Mouse (Mus musculus): ENCODE results near the gene Apoa4. TPM values are rescaled to one million over a fixed set of nuclear protein-coding genes. Genes with fewer than 3 reads are reported as not detected.

Gene Apoa4
- total and polyA plus RNA-seq, 2 experiments from 2014 or later: not detected

DNA sequence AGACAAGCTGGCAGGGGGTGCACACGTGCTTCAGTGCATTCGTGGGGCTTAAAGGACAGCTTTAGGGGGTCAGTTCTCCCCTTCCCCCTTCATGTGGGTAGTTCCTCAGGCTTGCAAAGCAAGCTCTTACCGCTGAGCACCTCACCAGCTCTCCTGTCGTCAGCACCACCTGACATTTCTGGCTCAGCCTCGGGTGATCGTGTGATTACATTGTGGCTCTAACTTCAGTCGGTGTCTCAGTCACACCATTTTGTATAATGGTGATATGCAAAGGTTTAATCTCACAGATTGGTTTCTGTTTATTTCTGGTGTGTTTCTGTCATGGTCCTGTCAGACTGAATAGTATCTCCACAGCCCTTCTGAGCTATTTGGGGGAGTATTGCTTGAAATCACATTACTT is 41.6 kb upstream of the Apoa4 start:
- Histone ChIP-seq H3K27me3 (ENCODE audit: insufficient read depth, low read length) (no peaks in the 10 kb centered on the region), H3K4me2 (ENCODE audit: low read depth) (no peak overlapping the region), H3K4me3 (ENCODE audit: low read depth, low read length) (no peak overlapping the region), H3K9ac (no peak overlapping the region), H3K4me1 (ENCODE audit: insufficient read depth) (no peaks in the 10 kb centered on the region), H3K9me3 (ENCODE audit: low read length) (no peaks in the 10 kb centered on the region), H3K27ac (ENCODE audit: low read depth, low read length) (no peak overlapping the region), H3K36me3 (ENCODE audit: insufficient read depth) (peaks cover 35% of the 10 kb centered on the region)
- ATAC-seq (no peak), DNase-seq (no peak)
- TF ChIP-seq CTCF (IDR thresholded peaks at IDR 0.05; ENCODE audit: low read depth): no peak
- 78% methylated on average over 7 of the region's 7 CpGs for WGBS

DNA sequence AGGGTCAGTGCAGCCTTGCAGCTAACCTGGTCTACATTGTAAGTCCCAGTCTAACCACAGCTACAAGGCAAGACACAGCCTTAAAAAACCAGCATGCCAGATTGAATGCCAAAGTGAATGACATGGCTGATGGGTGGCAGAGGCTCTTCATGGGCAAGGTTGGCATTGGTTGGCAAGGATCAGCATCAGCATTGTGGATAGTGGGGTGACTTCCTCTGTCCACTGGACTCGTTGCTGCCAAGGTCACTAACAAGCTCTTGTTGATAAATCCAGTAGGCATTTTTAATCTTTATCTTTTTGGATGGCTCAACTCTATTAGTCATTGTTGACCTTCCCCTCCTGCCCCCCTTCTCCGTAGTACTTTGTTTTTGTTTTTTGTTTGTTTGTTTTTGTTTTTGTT is 40.9 kb upstream of the Apoa4 start:
- WGBS: 83% methylated on average over 2 of the region's 2 CpGs
- Histone ChIP-seq H3K4me1 (ENCODE audit: insufficient read depth) (no peaks in the 10 kb centered on the region), H3K36me3 (ENCODE audit: insufficient read depth) (peaks cover 42% of the 10 kb centered on the region), H3K4me3 (ENCODE audit: low read depth, low read length) (no peak overlapping the region), H3K27me3 (ENCODE audit: insufficient read depth, low read length) (no peaks in the 10 kb centered on the region), H3K27ac (ENCODE audit: low read depth, low read length) (no peak overlapping the region), H3K4me2 (ENCODE audit: low read depth) (no peak overlapping the region), H3K9me3 (ENCODE audit: low read length) (no peaks in the 10 kb centered on the region), H3K9ac (no peak overlapping the region)
- no peak for DNase-seq
- no peak for ATAC-seq
- no peak for TF ChIP-seq CTCF (IDR thresholded peaks at IDR 0.05; ENCODE audit: low read depth)

DNA sequence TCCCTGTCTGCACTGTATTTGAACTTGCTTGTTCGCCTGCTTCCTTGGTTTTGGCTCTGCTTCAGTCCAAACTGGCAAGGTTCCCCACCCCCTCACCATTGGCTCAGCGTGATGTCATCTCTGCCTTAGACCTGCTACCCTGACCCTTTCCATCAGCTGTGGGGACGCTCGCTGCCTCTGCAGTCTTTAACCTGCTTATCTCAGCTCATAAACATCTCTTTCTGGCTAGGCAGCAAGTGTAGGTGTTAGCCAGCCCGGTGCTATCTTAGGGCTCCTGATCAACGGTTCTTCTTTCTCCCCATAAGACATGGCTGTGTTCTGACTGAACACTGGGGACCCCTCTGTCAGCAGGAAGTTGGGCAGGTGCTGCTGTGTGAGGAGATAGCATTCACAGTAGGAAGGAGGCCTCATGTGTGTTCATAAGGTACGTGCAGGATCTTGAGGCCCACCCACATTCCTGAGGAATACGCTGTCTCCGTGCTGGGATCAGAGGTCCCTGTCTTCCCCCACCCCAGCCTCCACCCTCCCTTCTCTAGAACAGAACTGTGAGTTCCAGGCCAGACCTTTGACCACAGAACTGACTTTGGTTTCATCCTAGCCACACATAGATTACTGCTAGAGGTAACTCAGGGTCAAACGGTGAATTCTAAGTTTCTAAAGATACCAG is 33.5 kb upstream of the Apoa4 start:
- Histone ChIP-seq H3K9ac (no peak overlapping the region), H3K4me1 (ENCODE audit: insufficient read depth) (no peaks in the 10 kb centered on the region), H3K4me3 (ENCODE audit: low read depth, low read length) (no peak overlapping the region), H3K27me3 (ENCODE audit: insufficient read depth, low read length) (no peaks in the 10 kb centered on the region), H3K27ac (ENCODE audit: low read depth, low read length) (no peak overlapping the region), H3K36me3 (ENCODE audit: insufficient read depth) (peaks cover 58% of the 10 kb centered on the region), H3K4me2 (ENCODE audit: low read depth) (no peak overlapping the region), H3K9me3 (ENCODE audit: low read length) (no peaks in the 10 kb centered on the region)
- no peak for TF ChIP-seq CTCF (IDR thresholded peaks at IDR 0.05; ENCODE audit: low read depth)
- WGBS: 83% methylated on average over 10 of the region's 10 CpGs
- ATAC-seq (no peak), DNase-seq (no peak)

DNA sequence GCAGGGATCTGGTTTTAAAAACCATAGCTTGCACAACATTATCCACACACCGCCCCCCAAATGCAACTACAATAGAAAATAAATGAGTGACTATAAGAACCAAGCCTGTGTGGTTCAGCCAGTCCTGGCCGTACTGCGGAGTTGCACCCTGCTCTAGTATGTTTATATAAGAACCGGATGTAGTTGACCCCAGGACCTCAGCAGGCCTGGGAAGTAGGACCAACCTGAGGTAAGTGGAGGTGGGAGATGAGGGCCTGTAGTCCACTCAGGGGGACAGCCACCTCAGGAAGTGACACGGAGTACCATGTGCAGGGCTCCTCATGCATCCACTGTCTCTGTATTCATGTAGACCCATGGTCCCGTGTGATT is 33.0 kb upstream of the Apoa4 start:
- Histone ChIP-seq H3K9ac (no peak overlapping the region), H3K4me1 (ENCODE audit: insufficient read depth) (no peaks in the 10 kb centered on the region), H3K4me2 (ENCODE audit: low read depth) (no peak overlapping the region), H3K27me3 (ENCODE audit: insufficient read depth, low read length) (no peaks in the 10 kb centered on the region), H3K27ac (ENCODE audit: low read depth, low read length) (no peak overlapping the region), H3K36me3 (ENCODE audit: insufficient read depth) (peaks cover 60% of the 10 kb centered on the region), H3K4me3 (ENCODE audit: low read depth, low read length) (no peak overlapping the region), H3K9me3 (ENCODE audit: low read length) (no peaks in the 10 kb centered on the region)
- WGBS: 91% methylated on average over 6 of the region's 6 CpGs
- DNase-seq: no peak
- TF ChIP-seq CTCF (IDR thresholded peaks at IDR 0.05; ENCODE audit: low read depth): no peak
- ATAC-seq: no peak

DNA sequence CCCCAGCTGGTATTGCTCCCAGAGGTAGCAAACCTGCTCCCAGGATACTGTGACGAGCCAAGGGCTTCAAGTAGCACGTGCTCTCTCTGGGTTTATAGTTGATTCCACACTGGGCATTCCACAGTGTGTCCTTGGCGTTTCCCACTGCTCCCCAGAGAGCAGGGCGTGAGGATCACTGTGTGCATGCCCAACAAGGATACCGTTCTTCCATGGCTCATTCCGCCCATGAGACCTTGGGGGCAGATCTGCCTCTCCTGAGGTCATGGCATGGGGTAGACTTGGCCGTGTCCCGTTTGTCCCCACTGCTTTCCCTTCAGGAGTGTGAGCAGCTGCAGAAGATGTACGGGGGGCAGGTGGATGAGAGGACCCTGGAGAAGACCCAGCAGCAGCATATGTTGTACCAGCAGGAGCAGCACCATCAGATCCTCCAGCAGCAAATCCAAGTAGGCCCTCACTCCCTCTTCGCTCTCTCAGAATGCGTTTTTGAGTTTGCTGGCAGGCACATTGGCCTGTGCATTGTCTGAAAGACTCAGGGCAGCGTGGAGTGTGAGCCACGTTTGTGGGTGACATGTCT is 32.0 kb upstream of the Apoa4 start:
- Histone ChIP-seq H3K4me3 (ENCODE audit: low read depth, low read length) (no peak overlapping the region), H3K4me2 (ENCODE audit: low read depth) (no peak overlapping the region), H3K4me1 (ENCODE audit: insufficient read depth) (no peaks in the 10 kb centered on the region), H3K9ac (no peak overlapping the region), H3K36me3 (ENCODE audit: insufficient read depth) (peaks cover 60% of the 10 kb centered on the region), H3K27me3 (ENCODE audit: insufficient read depth, low read length) (no peaks in the 10 kb centered on the region), H3K27ac (ENCODE audit: low read depth, low read length) (no peak overlapping the region), H3K9me3 (ENCODE audit: low read length) (no peaks in the 10 kb centered on the region)
- DNase-seq: no peak
- 90% methylated on average over 13 of the region's 13 CpGs for WGBS
- no peak for ATAC-seq
- no peak for TF ChIP-seq CTCF (IDR thresholded peaks at IDR 0.05; ENCODE audit: low read depth)

DNA sequence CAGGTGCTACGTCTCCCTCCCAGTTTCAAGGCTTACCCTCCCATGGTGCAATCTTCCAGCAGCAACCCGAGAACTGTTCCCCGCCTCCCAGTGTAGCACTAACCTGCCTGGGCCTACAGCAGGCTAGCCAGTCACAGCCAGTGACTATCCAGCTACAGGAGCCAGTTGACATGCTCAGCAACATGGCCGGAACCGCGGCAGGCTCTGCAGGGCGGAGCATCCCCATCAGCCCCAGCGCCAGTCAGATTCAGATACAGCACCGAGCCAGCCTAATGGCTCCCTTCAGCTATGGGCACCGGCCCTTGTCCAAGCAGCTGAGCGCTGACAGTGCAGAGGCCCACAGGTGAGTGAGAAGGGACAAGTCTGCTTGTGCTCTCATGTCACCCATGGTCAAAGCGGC is 30.0 kb upstream of the Apoa4 start:
- no peak for TF ChIP-seq CTCF (IDR thresholded peaks at IDR 0.05; ENCODE audit: low read depth)
- H3K4me1 ChIP-seq (ENCODE audit: insufficient read depth): no peaks in the 10 kb centered on the region
- no peaks in the 10 kb centered on the region for H3K27me3 ChIP-seq (ENCODE audit: insufficient read depth, low read length)
- H3K36me3 ChIP-seq (ENCODE audit: insufficient read depth): peaks cover 45% of the 10 kb centered on the region
- no peak overlapping the region for H3K4me3 ChIP-seq (ENCODE audit: low read depth, low read length)
- H3K27ac ChIP-seq (ENCODE audit: low read depth, low read length): no peak overlapping the region
- H3K9ac ChIP-seq: no peak overlapping the region
- ATAC-seq: no peak
- WGBS: 93% methylated on average over 12 of the region's 12 CpGs
- no peaks in the 10 kb centered on the region for H3K9me3 ChIP-seq (ENCODE audit: low read length)
- H3K4me2 ChIP-seq (ENCODE audit: low read depth): no peak overlapping the region
- DNase-seq: no peak

DNA sequence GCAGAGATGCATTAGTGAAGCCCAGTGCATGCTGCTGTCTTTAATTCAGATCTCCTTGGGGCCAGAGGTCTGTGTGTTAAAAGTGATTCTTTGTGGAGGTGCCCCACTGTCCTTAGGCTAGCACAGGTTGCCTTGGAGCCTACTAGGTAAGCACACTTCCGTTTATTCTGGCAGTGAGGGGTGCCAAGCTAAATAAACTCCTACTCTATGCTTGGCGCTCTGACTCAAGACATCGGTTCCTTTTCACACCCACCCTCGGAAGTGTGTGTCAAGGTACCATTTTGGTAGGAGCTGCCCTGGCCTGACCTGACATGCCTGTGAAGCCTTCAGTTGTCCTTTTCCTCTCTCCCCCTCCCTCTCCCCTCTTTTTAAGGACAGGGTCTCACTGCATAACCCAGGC is 26.2 kb upstream of the Apoa4 start:
- Histone ChIP-seq H3K27me3 (ENCODE audit: insufficient read depth, low read length) (no peaks in the 10 kb centered on the region), H3K4me3 (ENCODE audit: low read depth, low read length) (no peak overlapping the region), H3K9ac (no peak overlapping the region), H3K4me2 (ENCODE audit: low read depth) (no peak overlapping the region), H3K36me3 (ENCODE audit: insufficient read depth) (peaks cover 24% of the 10 kb centered on the region), H3K4me1 (ENCODE audit: insufficient read depth) (no peaks in the 10 kb centered on the region), H3K9me3 (ENCODE audit: low read length) (no peaks in the 10 kb centered on the region), H3K27ac (ENCODE audit: low read depth, low read length) (no peak overlapping the region)
- TF ChIP-seq CTCF (IDR thresholded peaks at IDR 0.05; ENCODE audit: low read depth): no peak
- WGBS: 92% methylated on average over 4 of the region's 4 CpGs
- DNase-seq (no peak), ATAC-seq (no peak)
